Comparison of ENCODE assay signal across 17 mouse cellular contexts in genomic region chr2:129368106-129368505, GRCm38 (mm10). TPM values are rescaled to one million over a fixed set of nuclear protein-coding genes. Genes with fewer than 3 reads are reported as not detected.
"Had no signal": no experiment of that assay in that cellular context is flagged by ENCODE, and none has a peak within 500 bp of the region (broad histone marks: within the 10 kb centered on the region; RNA-seq: fewer than 3 reads in every experiment).

No protein-coding gene starts in this region.

- H3K9me3 ChIP-seq: limb, embryonic 13.5 days; midbrain, embryonic 12.5 days; neural tube, embryonic 13.5 days had no signal

- DNase-seq: kidney, postnatal 10 days; kidney, postnatal 4 days; retina, postnatal 1 day; thymus, adult 18-20 months; thymus, postnatal 14 days had no signal

- H3K27ac ChIP-seq: layer of hippocampus, adult 2 months; limb, embryonic 13.5 days; midbrain, embryonic 12.5 days; neural tube, embryonic 13.5 days; stomach, postnatal 0 days had no signal

- H3K4me2 ChIP-seq: limb, embryonic 13.5 days; midbrain, embryonic 12.5 days; neural tube, embryonic 13.5 days had no signal

- H3K27me3 ChIP-seq: limb, embryonic 13.5 days; midbrain, embryonic 12.5 days; neural tube, embryonic 13.5 days had no signal

- H3K36me3 ChIP-seq: limb, embryonic 13.5 days; midbrain, embryonic 12.5 days; neural tube, embryonic 13.5 days had no signal

- H3K9ac ChIP-seq: limb, embryonic 13.5 days; midbrain, embryonic 12.5 days; neural tube, embryonic 13.5 days had no signal

- H3K4me1 ChIP-seq: limb, embryonic 13.5 days; midbrain, embryonic 12.5 days; neural tube, embryonic 13.5 days had no signal

- ATAC-seq: inflammation-experienced regulatory T-cells, adult 6 months; intestine, postnatal 0 days; midbrain, embryonic 16.5 days had no signal

- H3K4me3 ChIP-seq: layer of hippocampus, adult 2 months; limb, embryonic 13.5 days; midbrain, embryonic 12.5 days; neural tube, embryonic 13.5 days had no signal

RNA-seq across cellular contexts. Expression of gene Il1b, which starts 2.8 kb away (rescaled TPM):
- total RNA-seq: layer of hippocampus, adult 2 months; layer of hippocampus, postnatal 10 days; left cerebral cortex, postnatal 10 days had no signal
- polyA plus RNA-seq: kidney, embryonic 14.5 days; lung, embryonic 16.5 days; midbrain, embryonic 12.5 days; midbrain, embryonic 16.5 days had no signal

RNA-seq across cellular contexts. Expression of gene Il1a, which starts 58.3 kb away (rescaled TPM):
- polyA plus RNA-seq: kidney, embryonic 14.5 days; lung, embryonic 16.5 days; midbrain, embryonic 12.5 days had no signal
